Mouse (Mus musculus) intestine, embryonic 16.5 days (tissue): ENCODE results near the gene Spsb2. TPM values are rescaled to one million over a fixed set of nuclear protein-coding genes. Genes with fewer than 3 reads are reported as not detected.
"Not testable (repeated sequence)": the region's sequence is repeated elsewhere in the genome, so short reads cannot be mapped to it uniquely, and the experiment has no call there.

ENCODE experiments used
- ATAC-seq: fragments of 200-750 bp; cut with Nextera tagmentation; 2 replicates; pipeline ENCODE4 v1.8.0; 2017; ENCODE audit warnings: moderate TSS enrichment, moderate library complexity
- H3K27ac ChIP-seq: fragments of 300-500 bp; sonication (generic); 2 replicates; pipeline ENCODE4 v1.5.1; 2014; ENCODE audit warnings: mild to moderate bottlenecking, low read length
- H3K27me3 ChIP-seq: fragments of 300-500 bp; sonication (generic); replicated peaks from 2 replicates; pipeline ENCODE4 v1.6.1; 2014; ENCODE audit warnings: low read length, control low read depth, mixed read lengths; ENCODE audit not compliant: control insufficient read depth, insufficient read depth
- H3K36me3 ChIP-seq: fragments of 300-500 bp; sonication (generic); 2 replicates; pipeline ENCODE4 v1.6.1; 2014; ENCODE audit warnings: low read length, control low read depth; ENCODE audit not compliant: control insufficient read depth, insufficient read depth
- H3K4me1 ChIP-seq: fragments of 300-500 bp; sonication (generic); 2 replicates; pipeline ENCODE4 v1.6.1; 2014; ENCODE audit warnings: low read length, control low read depth, mixed read lengths; ENCODE audit not compliant: control insufficient read depth, insufficient read depth
- H3K4me2 ChIP-seq: fragments of 300-500 bp; sonication (generic); 2 replicates; pipeline ENCODE4 v1.6.1; 2014; ENCODE audit warnings: low read depth, low read length, control low read depth
- H3K4me3 ChIP-seq: fragments of 300-500 bp; sonication (generic); 2 replicates; pipeline ENCODE4 v1.5.1; 2014; ENCODE audit warnings: mild to moderate bottlenecking, low read length
- H3K9ac ChIP-seq: fragments of 300-500 bp; sonication (generic); 2 replicates; pipeline ENCODE4 v1.6.1; 2014; ENCODE audit warnings: low read depth, low read length
- H3K9me3 ChIP-seq: fragments of 300-500 bp; sonication (generic); 2 replicates; pipeline ENCODE4 v1.6.1; 2016; ENCODE audit warnings: low read length, control low read depth; ENCODE audit not compliant: control insufficient read depth
- WGBS: fragments of 180-500 bp; shearing (Covaris S2); extraction: QIAGEN DNeasy Blood & Tissue Kit; methylation state at CpG from one replicate; pipeline ENCODE4 v1.1.7; 2014; 5-methylcytosine and 5-hydroxymethylcytosine counted together
- polyA plus RNA-seq: library from polyadenylated mRNA; unstranded; fragments of >200 nt; fragmentation: Nextera tagmentation; extraction: Ambion mirVana; gene quantifications from 2 replicates; pipeline ENCODE4 v1.2.1, GENCODE M21; 2015

Spsb2 gene
- polyA plus RNA-seq, 1 experiment from 2014 or later, result 25.7 TPM

GRCm38 (mm10) chr6:124807366-124807765, 1.1 kb upstream of the Spsb2 start:
- peaks cover 3% of the 10 kb centered on the region; the same call in 1 of the 2 replicates for H3K36me3 ChIP-seq
- peaks cover 32% of the 10 kb centered on the region for H3K4me1 ChIP-seq
- no peak for ATAC-seq
- H3K4me3 ChIP-seq, result no peak overlapping the region
- no peak overlapping the region for H3K9ac ChIP-seq
- WGBS, result 87% methylated on average over 4 of the region's 4 CpGs
- no peak overlapping the region for H3K4me2 ChIP-seq
- peak overlapping the region; percentile 96; the same call in 1 of the 2 replicates for H3K27ac ChIP-seq
- no peaks in the 10 kb centered on the region for H3K27me3 ChIP-seq
- H3K9me3 ChIP-seq, result no peaks in the 10 kb centered on the region

DNA sequence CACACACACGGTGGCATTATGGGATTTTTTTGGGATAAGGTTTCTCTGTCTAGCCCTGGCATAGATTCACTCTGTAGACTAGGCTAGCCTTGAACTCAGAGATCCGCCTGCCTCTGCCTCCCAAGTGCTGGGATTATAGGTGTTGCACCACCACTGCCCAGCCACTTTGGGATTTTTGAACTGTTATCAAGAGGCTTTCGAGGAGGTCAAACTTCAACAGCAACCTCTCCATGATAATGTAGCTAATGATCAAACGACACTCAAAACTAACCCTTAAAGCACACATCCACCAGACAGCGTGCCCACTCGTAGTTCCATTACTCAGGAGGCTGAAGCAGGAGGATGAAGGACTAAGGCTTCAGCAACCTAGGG, 489 bp upstream of the Spsb2 start:
- H3K27me3 ChIP-seq, result no peaks in the 10 kb centered on the region
- H3K36me3 ChIP-seq, result peaks cover 3% of the 10 kb centered on the region; the same call in 1 of the 2 replicates
- H3K4me3 ChIP-seq, result peak overlapping the region; percentile 57
- WGBS, result 55% methylated on average over 6 of the region's 6 CpGs
- H3K4me2 ChIP-seq, result peak overlapping the region; percentile 74
- peak overlapping the region; percentile 96 for H3K27ac ChIP-seq
- H3K9me3 ChIP-seq, result no peaks in the 10 kb centered on the region
- no peak for ATAC-seq
- peaks cover 34% of the 10 kb centered on the region for H3K4me1 ChIP-seq
- H3K9ac ChIP-seq, result peak overlapping the region; percentile 74

DNA sequence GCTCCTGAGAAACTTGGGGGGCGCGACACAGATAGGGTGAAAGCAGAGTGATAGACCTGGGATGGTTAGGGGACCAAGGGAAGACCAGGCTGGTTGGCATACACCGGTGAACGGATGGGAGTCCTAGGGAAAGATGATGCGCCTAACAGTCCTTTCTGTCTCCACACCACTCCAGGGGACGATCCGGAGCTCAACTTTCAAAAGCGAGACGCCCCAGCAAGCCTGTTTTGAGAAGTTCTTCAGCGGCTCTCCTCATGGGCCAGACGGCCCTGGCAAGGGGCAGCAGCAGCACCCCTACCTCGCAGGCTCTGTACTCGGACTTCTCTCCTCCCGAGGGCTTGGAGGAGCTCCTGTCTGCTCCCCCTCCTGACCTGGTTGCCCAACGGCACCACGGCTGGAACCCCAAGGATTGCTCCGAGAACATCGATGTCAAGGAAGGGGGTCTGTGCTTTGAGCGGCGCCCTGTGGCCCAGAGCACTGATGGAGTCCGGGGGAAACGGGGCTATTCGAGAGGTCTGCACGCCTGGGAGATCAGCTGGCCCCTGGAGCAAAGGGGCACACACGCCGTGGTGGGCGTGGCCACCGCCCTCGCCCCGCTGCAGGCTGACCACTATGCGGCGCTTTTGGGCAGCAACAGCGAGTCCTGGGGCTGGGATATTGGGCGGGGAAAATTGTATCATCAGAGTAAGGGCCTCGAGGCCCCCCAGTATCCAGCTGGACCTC, 752 bp downstream of the Spsb2 start:
- no peaks in the 10 kb centered on the region for H3K9me3 ChIP-seq
- ATAC-seq, result peak; percentile 31
- H3K9ac ChIP-seq, result peak overlapping the region; percentile 74
- H3K27me3 ChIP-seq, result no peaks in the 10 kb centered on the region
- under 1% methylated on average over 35 of the region's 35 CpGs for WGBS
- H3K4me1 ChIP-seq, result peaks cover 35% of the 10 kb centered on the region
- H3K4me2 ChIP-seq, result peak overlapping the region; percentile 74
- peak overlapping the region; percentile 57 for H3K4me3 ChIP-seq
- peaks cover 3% of the 10 kb centered on the region; the same call in 1 of the 2 replicates for H3K36me3 ChIP-seq
- peak overlapping the region; percentile 96 for H3K27ac ChIP-seq

DNA sequence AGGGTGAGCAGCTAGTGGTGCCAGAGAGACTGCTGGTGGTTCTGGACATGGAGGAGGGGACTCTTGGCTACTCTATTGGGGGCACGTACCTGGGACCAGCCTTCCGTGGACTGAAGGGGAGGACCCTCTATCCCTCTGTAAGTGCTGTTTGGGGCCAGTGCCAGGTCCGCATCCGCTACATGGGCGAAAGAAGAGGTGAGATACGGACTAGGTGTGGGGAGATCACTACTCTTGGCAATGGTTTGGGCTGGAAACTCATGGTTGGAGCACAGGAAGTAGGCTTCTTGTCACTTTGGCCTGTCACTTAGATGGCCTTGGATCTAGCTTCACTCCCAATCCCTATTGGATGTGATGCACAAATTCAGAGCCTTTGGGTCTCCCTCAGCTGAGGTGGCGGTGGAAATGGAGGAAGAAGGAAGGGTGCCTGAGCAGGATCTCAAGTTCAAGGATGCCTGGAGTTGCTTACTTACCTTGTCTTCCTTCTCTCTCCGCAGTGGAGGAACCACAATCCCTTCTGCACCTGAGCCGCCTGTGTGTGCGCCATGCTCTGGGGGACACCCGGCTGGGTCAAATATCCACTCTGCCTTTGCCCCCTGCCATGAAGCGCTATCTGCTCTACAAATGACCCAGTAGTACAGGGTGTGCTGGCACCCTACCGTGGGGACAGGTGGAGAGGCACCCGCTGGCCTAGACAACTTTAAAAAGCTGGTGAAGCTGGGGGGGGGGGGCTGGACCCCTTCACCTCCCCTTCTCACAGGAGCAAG, 1.5 kb downstream of the Spsb2 start:
- no peak for ATAC-seq
- peak overlapping the region; percentile 96 for H3K27ac ChIP-seq
- H3K4me3 ChIP-seq, result peak overlapping the region; percentile 57
- peaks cover 3% of the 10 kb centered on the region; the same call in 1 of the 2 replicates for H3K36me3 ChIP-seq
- 42% methylated on average over 14 of the region's 14 CpGs for whole genome bisulfite sequencing
- peak overlapping the region; percentile 74 for H3K4me2 ChIP-seq
- H3K9ac ChIP-seq, result peak overlapping the region; percentile 74
- H3K9me3 ChIP-seq, result no peaks in the 10 kb centered on the region
- no peaks in the 10 kb centered on the region for H3K27me3 ChIP-seq
- H3K4me1 ChIP-seq, result peaks cover 42% of the 10 kb centered on the region

GRCm38 (mm10) chr6:124810566-124811402, 2.3 kb downstream of the Spsb2 start:
- 0 out of 2 replicates have a peak overlapping the region, but pooled peaks have one; percentile 74 for H3K4me2 ChIP-seq
- not testable (repeated sequence) for ATAC-seq

GRCm38 (mm10) chr6:124811403-124811665, 2.9 kb downstream of the Spsb2 start:
- Histone ChIP-seq H3K4me3 (no peak overlapping the region), H3K4me2 (no peak overlapping the region), H3K9ac (0 out of 2 replicates have a peak overlapping the region, but pooled peaks have one; percentile 27), H3K4me1 (peaks cover 45% of the 10 kb centered on the region), H3K36me3 (peaks cover 3% of the 10 kb centered on the region; the same call in 1 of the 2 replicates), H3K27me3 (no peaks in the 10 kb centered on the region), H3K27ac (no peak overlapping the region), H3K9me3 (no peaks in the 10 kb centered on the region)
- ATAC-seq, result no peak
- 77% methylated on average over 4 of the region's 4 CpGs for WGBS

More at GRCm38 (mm10) chr6:124810566-124811402, 2.3 kb downstream of the Spsb2 start:
- H3K4me1 ChIP-seq, result peaks cover 47% of the 10 kb centered on the region
- H3K27me3 ChIP-seq, H3K36me3 ChIP-seq, H3K27ac ChIP-seq, H3K9ac ChIP-seq, H3K9me3 ChIP-seq, H3K4me3 ChIP-seq: not testable (repeated sequence)
- WGBS, result 79% methylated on average over 11 of the region's 11 CpGs

GRCm38 (mm10) chr6:124811701-124812560, 3.5 kb downstream of the Spsb2 start:
- Histone ChIP-seq H3K4me2 (peak overlapping the region; percentile 63), H3K36me3 (peaks cover 8% of the 10 kb centered on the region; the same call in 1 of the 2 replicates), H3K27me3 (no peaks in the 10 kb centered on the region), H3K9ac (peak overlapping the region; percentile 94), H3K27ac (peak overlapping the region; percentile 97), H3K4me3 (peak overlapping the region; percentile 79), H3K9me3 (no peaks in the 10 kb centered on the region), H3K4me1 (peaks cover 40% of the 10 kb centered on the region)
- no peak for ATAC-seq
- 67% methylated on average over 24 of the region's 24 CpGs for WGBS

- H3K36me3 ChIP-seq, result peaks cover 14% of the 10 kb centered on the region; the same call in 1 of the 2 replicates
- no peaks in the 10 kb centered on the region for H3K9me3 ChIP-seq
- H3K4me2 ChIP-seq, result peak overlapping the region; percentile 63
- 14% methylated on average over 9 of the region's 9 CpGs for WGBS
- peak overlapping the region; percentile 94 for H3K9ac ChIP-seq
- peaks cover 35% of the 10 kb centered on the region for H3K4me1 ChIP-seq
- no peak for ATAC-seq
- H3K27me3 ChIP-seq, result no peaks in the 10 kb centered on the region
- H3K27ac ChIP-seq, result peak overlapping the region; percentile 97
- H3K4me3 ChIP-seq, result peak overlapping the region; percentile 79
These were observed 4.4 kb downstream of the Spsb2 start for GRCm38 (mm10) chr6:124812848-124813247.
